Mouse (Mus musculus) neural tube, embryonic 13.5 days (tissue): ENCODE data around the gene Glt8d2. TPM values are rescaled to one million over a fixed set of nuclear protein-coding genes. Genes with fewer than 3 reads are reported as not detected.
A peak's percentile ranks its signal among the peaks of the same experiment; 100 is the strongest.
"Not testable (repeated sequence)": the region's sequence is repeated elsewhere in the genome, so short reads cannot be mapped to it uniquely, and the experiment has no call there.

Source experiments
- ATAC-seq: fragments of 200-750 bp; cut with Nextera tagmentation; 2 replicates; pipeline ENCODE4 v1.8.0; 2017; ENCODE audit warnings: low read depth, mild to moderate bottlenecking, moderate TSS enrichment, moderate library complexity
- H3K27ac ChIP-seq: fragments of 300-500 bp; sonication (generic); replicated peaks from 2 replicates; pipeline ENCODE4 v1.5.1; 2015; ENCODE audit warnings: moderate library complexity, mild to moderate bottlenecking, inconsistent platforms
- H3K27me3 ChIP-seq: fragments of 300-500 bp; sonication (generic); 2 replicates; pipeline ENCODE4 v1.6.1; 2015; ENCODE audit warnings: mild to moderate bottlenecking, inconsistent platforms
- H3K36me3 ChIP-seq: fragments of 300-500 bp; sonication (generic); 2 replicates; pipeline ENCODE4 v1.6.1; 2015; ENCODE audit warnings: mild to moderate bottlenecking, inconsistent platforms
- H3K4me1 ChIP-seq: fragments of 300-500 bp; sonication (generic); replicated peaks from 2 replicates; pipeline ENCODE4 v1.6.1; 2015; ENCODE audit warnings: inconsistent platforms
- H3K4me2 ChIP-seq: fragments of 300-500 bp; sonication (generic); 2 replicates; pipeline ENCODE4 v1.6.1; 2015; ENCODE audit warnings: inconsistent platforms, mild to moderate bottlenecking, moderate library complexity
- H3K4me3 ChIP-seq: fragments of 300-500 bp; sonication (generic); 2 replicates; pipeline ENCODE4 v1.5.1; 2015; ENCODE audit warnings: mild to moderate bottlenecking, inconsistent platforms
- H3K9ac ChIP-seq: fragments of 300-500 bp; sonication (generic); 2 replicates; pipeline ENCODE4 v1.6.1; 2015; ENCODE audit warnings: moderate library complexity, mild to moderate bottlenecking, inconsistent platforms
- H3K9me3 ChIP-seq: fragments of 300-500 bp; sonication (generic); 2 replicates; pipeline ENCODE4 v1.6.1; 2016; ENCODE audit warnings: inconsistent platforms
- WGBS: fragments of 180-500 bp; shearing (Covaris S2); methylation state at CpG from one replicate; pipeline ENCODE4 v1.1.7; 2015; 5-methylcytosine and 5-hydroxymethylcytosine counted together
- polyA plus RNA-seq: library from polyadenylated mRNA; unstranded; fragments of >200 nt; fragmentation: Nextera tagmentation; extraction: Ambion mirVana; gene quantifications from 2 replicates; pipeline ENCODE4 v1.2.1, GENCODE M21; 2015

Glt8d2 gene
- polyA plus RNA-seq, 1 experiment from 2014 or later, result 1.3 TPM

DNA sequence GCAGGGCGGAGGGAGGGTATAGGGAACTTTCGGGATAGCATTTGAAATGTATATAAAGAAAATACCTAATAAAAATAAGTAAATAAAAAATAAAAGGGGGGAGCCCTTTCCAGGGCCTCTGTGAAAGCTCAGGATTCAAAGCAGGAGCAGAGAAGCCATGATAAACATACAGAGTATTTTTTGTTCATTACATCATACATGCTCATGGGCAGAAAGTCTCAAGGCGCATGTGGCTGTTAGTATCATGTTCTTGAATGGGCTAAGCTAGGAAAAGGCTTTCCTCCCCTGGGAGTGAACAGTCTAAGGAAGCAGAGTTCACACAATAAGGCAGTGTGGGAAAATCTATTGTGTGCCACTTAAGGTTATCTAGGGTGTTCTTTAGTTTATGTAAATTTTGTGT, 54.1 kb downstream of the Glt8d2 start:
- no peak overlapping the region for H3K9ac ChIP-seq
- no peaks in the 10 kb centered on the region for H3K9me3 ChIP-seq
- no peak overlapping the region for H3K27ac ChIP-seq
- no peak for ATAC-seq
- H3K27me3 ChIP-seq, result no peaks in the 10 kb centered on the region
- H3K4me1 ChIP-seq, result peaks cover 5% of the 10 kb centered on the region
- no peak overlapping the region for H3K4me3 ChIP-seq
- WGBS, result 92% methylated on average over 3 of the region's 3 CpGs
- no peak overlapping the region for H3K4me2 ChIP-seq
- H3K36me3 ChIP-seq, result peaks cover 66% of the 10 kb centered on the region

DNA sequence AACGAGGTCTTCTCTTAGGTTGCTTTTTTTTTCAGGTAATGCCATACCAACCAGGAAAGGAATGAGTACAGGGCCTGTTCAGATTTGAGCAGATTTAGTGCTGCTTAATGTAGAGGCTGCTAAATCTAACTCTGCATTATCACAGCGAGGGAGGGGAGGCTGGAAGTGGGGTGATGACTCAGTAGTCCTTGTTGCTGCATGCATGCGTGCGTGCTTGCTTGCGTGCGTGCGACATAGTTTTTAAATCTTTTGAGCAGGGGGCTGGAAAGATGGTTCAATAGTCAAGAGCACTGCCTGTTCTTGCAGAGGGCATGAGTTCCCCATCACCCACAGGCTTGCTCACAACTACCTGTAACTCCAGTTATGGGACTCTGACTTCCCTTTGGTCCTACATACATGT, 56.1 kb downstream of the Glt8d2 start:
- ATAC-seq, result no peak
- H3K27ac ChIP-seq, result no peak overlapping the region
- no peak overlapping the region for H3K9ac ChIP-seq
- H3K4me1 ChIP-seq, result peaks cover 17% of the 10 kb centered on the region
- H3K9me3 ChIP-seq, result no peaks in the 10 kb centered on the region
- H3K4me2 ChIP-seq, result no peak overlapping the region
- no peaks in the 10 kb centered on the region for H3K27me3 ChIP-seq
- no peak overlapping the region for H3K4me3 ChIP-seq
- peaks cover 48% of the 10 kb centered on the region for H3K36me3 ChIP-seq
- 98% methylated on average over 7 of the region's 7 CpGs for WGBS

GRCm38 (mm10) chr10:82632496-82633280, 57.8 kb downstream of the Glt8d2 start:
- no peaks in the 10 kb centered on the region for H3K9me3 ChIP-seq
- H3K4me2 ChIP-seq, result no peak overlapping the region
- H3K36me3 ChIP-seq, result peaks cover 39% of the 10 kb centered on the region
- peaks cover 25% of the 10 kb centered on the region for H3K4me1 ChIP-seq
- no peak overlapping the region for H3K4me3 ChIP-seq
- no peaks in the 10 kb centered on the region for H3K27me3 ChIP-seq
- H3K9ac ChIP-seq, result no peak overlapping the region
- H3K27ac ChIP-seq, result no peak overlapping the region
- WGBS, result 95% methylated on average over 12 of the region's 12 CpGs
- no peak for ATAC-seq

DNA sequence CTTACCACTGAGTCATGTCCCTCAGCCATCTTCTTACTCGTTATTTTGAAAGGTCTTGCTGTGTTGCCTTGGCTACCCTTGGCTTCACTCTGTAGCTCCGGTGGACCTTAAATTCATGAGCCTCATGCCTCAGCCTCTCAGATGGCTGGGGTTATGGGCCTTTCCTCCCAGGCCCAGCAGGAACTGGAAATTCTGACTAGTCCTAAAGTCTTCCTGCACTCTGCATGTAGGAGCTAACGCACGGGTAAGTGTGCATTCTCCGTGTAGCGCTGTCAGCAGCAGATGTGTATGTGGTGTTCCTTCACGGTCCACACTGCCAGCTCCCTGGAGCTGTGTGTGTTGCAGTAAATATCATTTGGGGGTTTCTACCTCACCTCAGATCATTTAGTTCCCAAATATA, 59.3 kb downstream of the Glt8d2 start:
- peak overlapping the region; percentile 89 for H3K4me2 ChIP-seq
- H3K27ac ChIP-seq, result no peak overlapping the region
- peak overlapping the region; percentile 87 for H3K9ac ChIP-seq
- peaks cover 25% of the 10 kb centered on the region for H3K4me1 ChIP-seq
- H3K27me3 ChIP-seq, result no peaks in the 10 kb centered on the region
- peak overlapping the region; percentile 74; the same call in 1 of the 2 replicates for H3K4me3 ChIP-seq
- no peaks in the 10 kb centered on the region for H3K9me3 ChIP-seq
- 85% methylated on average over 7 of the region's 7 CpGs for WGBS
- ATAC-seq, result no peak
- H3K36me3 ChIP-seq, result peaks cover 27% of the 10 kb centered on the region

DNA sequence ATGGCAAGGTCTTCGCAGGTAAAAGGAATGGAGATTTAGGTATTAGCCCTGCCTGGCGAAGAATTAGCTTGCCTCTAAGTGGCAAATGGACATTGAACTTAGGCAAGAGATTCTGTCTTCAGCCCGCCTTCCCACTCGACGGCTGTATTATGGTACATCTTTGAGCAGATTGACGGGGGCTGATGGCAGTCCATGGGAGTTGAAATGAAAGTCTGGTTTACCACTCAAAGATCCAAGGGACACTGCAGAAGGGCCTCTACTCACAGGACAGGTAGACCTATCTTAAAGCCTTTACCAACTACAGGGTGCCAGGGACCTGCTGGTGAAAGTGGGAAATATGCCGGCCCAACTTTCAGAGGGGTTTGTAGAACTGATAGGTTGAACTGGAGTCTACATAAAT, 60.0 kb downstream of the Glt8d2 start:
- H3K27ac ChIP-seq, result no peak overlapping the region; the same call in 1 of the 2 replicates
- 21% methylated on average over 7 of the region's 7 CpGs for WGBS

GRCm38 (mm10) chr10:82629586-82630255, 60.7 kb downstream of the Glt8d2 start, which contains the start of gene Tdg:
Gene Tdg, plus strand, starts transcription at chr10:82629828.
- Histone ChIP-seq H3K4me3 (peak within 1 kb of the TSS; percentile 74), H3K4me1 (peaks cover 25% of the 10 kb centered on the region), H3K27ac (peak within 1 kb of the TSS; percentile 94), H3K9ac (peak within 1 kb of the TSS; percentile 87), H3K36me3 (peaks cover 23% of the 10 kb centered on the region), H3K4me2 (peak within 1 kb of the TSS; percentile 89)
- not testable (repeated sequence) for H3K27me3 ChIP-seq, H3K9me3 ChIP-seq
- 3% methylated on average over 77 of the region's 78 CpGs for WGBS
- peak; percentile 97 for ATAC-seq

More for the DNA sequence above, 60.0 kb downstream of the Glt8d2 start:
- Histone ChIP-seq H3K4me2 (peak overlapping the region; percentile 89), H3K9me3 (no peaks in the 10 kb centered on the region), H3K9ac (peak overlapping the region; percentile 87), H3K4me1 (peaks cover 25% of the 10 kb centered on the region), H3K36me3 (peaks cover 26% of the 10 kb centered on the region), H3K27me3 (no peaks in the 10 kb centered on the region), H3K4me3 (peak overlapping the region; percentile 74)
- no peak for ATAC-seq

DNA sequence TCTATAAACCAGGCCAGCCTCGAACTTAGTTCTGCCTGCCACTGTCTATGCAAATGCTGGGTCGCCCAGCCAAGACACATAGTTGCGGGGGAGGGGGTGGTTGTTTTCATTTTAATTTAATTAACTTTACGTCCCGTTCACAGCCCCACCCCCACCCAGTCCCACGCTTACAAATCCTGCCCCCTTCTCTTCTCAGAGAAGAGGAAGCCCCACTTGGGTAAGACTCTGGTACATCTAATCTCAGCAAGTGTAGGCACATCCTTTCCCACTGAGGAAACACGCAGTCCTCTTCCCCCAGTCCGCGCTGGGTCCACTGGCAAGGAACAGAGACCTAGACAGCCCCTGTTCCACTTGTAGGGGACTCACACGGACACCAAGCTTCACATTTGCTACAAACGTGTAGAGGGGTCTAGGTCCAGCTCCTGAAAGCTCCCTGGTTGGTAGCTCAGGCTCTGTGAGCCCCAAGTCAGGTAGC, 61.3 kb downstream of the Glt8d2 start:
- Histone ChIP-seq H3K4me2 (peak overlapping the region; percentile 88), H3K9ac (peak overlapping the region; percentile 87), H3K9me3 (no peaks in the 10 kb centered on the region), H3K4me1 (peaks cover 25% of the 10 kb centered on the region), H3K27me3 (no peaks in the 10 kb centered on the region), H3K27ac (peak overlapping the region; percentile 94), H3K4me3 (peak overlapping the region; percentile 74), H3K36me3 (peaks cover 21% of the 10 kb centered on the region)
- 6% methylated on average over 11 of the region's 11 CpGs for WGBS
- peak; percentile 59 for ATAC-seq

DNA sequence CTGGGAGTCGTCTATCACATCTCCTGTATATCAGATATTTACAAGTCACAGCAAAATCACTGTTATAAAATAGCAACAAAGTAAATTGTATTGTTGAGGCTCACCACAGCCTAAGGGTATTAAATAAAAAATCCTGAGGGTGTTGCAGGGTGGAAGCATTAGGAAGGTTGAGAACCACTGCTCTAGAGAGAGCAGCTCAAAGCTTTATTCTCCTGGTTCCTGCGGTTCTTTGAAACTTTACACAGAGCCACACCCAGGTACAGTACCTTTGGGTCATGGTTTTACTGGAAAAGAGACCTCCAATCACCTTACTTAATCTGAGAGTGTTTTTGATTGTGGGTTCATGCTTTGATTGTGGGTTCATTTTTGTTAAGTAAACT, 66.9 kb downstream of the Glt8d2 start:
- H3K4me2 ChIP-seq, result peak overlapping the region; percentile 67
- not testable (repeated sequence) for H3K4me1 ChIP-seq, H3K36me3 ChIP-seq, H3K27me3 ChIP-seq, H3K9me3 ChIP-seq
- peak overlapping the region; percentile 85 for H3K9ac ChIP-seq
- WGBS, result 2% methylated on average over 2 of the region's 2 CpGs
- peak overlapping the region; percentile 90 for H3K27ac ChIP-seq
- peak overlapping the region; percentile 71 for H3K4me3 ChIP-seq
- peak; percentile 33 for ATAC-seq

DNA sequence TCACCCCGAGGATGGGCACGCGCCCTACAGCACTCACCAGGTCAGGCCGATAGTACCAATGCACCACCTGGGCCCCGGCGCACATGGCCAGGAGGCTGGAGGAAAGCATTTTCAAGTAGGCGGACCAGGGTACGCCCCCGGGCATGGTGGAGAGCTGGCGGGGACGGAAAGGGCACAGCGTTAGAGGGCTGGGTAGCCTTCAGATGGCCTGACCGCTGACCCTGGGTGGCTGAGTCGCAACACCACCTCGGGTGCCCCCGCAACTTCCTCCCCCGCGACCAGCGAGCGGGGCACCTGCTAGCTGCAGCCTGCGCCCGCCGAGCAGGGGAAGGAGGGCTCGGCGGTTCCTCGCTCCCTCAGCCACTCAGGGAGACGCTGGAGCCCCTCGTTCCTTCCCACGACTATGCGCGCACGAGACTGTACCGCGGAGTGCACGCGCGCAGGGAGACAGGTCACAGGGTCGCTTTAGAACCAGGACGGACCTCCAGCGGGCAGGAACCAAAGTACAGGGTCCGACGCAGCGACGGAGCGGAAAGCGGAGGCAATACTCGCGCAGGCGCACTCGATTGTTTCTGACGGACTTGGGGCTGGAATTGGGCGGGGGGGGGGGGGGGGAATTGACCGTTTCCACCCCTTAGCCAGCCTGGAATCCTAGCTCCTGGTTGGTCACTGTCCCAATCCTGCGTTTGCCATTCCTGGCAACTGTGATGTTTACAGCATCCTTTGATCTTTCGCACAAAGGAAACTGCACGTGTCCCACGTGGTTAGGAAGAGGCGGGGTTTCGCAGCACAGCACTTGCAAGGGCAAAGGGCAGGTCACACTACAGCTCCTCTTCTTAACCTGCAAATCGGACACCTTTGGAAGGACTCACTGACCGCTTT, 67.5 kb downstream of the Glt8d2 start, which contains the start of gene 1190007I07Rik:
Gene 1190007I07Rik, minus strand, starts transcription at position 558 of the 882 bp plus-strand sequence.
- peak; percentile 90 for ATAC-seq
- peak within 1 kb of the TSS; percentile 67 for H3K4me2 ChIP-seq
- 0 out of 2 replicates have a peak, but pooled peaks cover 8% of the 10 kb centered on the region for H3K36me3 ChIP-seq
- H3K4me3 ChIP-seq, result peak within 1 kb of the TSS; percentile 71
- no peaks in the 10 kb centered on the region for H3K27me3 ChIP-seq
- under 1% methylated on average over 55 of the region's 61 CpGs for WGBS
- H3K9ac ChIP-seq, result peak within 1 kb of the TSS; percentile 85
- H3K9me3 ChIP-seq, result no peaks in the 10 kb centered on the region
- H3K4me1 ChIP-seq, result peaks cover 6% of the 10 kb centered on the region
- peak within 1 kb of the TSS; percentile 90 for H3K27ac ChIP-seq

- 32% methylated on average over 9 of the region's 9 CpGs for WGBS
- peak overlapping the region; percentile 67 for H3K4me2 ChIP-seq
- peak overlapping the region; percentile 85 for H3K9ac ChIP-seq
- no peak overlapping the region for H3K27ac ChIP-seq
- ATAC-seq, result no peak
- peaks cover 6% of the 10 kb centered on the region for H3K4me1 ChIP-seq
- no peaks in the 10 kb centered on the region for H3K9me3 ChIP-seq
- H3K4me3 ChIP-seq, result peak overlapping the region; percentile 71
- H3K27me3 ChIP-seq, result no peaks in the 10 kb centered on the region
- H3K36me3 ChIP-seq, result peaks cover 8% of the 10 kb centered on the region; the same call in 1 of the 2 replicates
Observed at GRCm38 (mm10) chr10:82622235-82622634, 68.2 kb downstream of the Glt8d2 start.
